Mouse (Mus musculus): ENCODE measurements around the gene Cyb5r3. TPM values are rescaled to one million over a fixed set of nuclear protein-coding genes. Genes with fewer than 3 reads are reported as not detected.

Cyb5r3 gene
- polyA plus RNA-seq, 1 experiment from 2014 or later = 152 TPM

- Histone ChIP-seq H3K36me3 (peaks cover 66% of the 10 kb centered on the region), H3K4me1 (0 out of 2 replicates have a peak, but pooled peaks cover 5% of the 10 kb centered on the region), H3K9ac (no peak overlapping the region), H3K4me2 (no peak overlapping the region), H3K4me3 (no peak overlapping the region), H3K9me3 (no peaks in the 10 kb centered on the region), H3K27ac (no peak overlapping the region; the same call in 1 of the 2 replicates), H3K27me3 (no peaks in the 10 kb centered on the region)
- 96% methylated on average over 6 of the region's 6 CpGs for WGBS
- ATAC-seq (ENCODE audit: insufficient number of reproducible peaks, low FRiP score, low TSS enrichment, low read depth) = no peak
Measured at GRCm38 (mm10) chr15:83157667-83158064, 14.7 kb downstream of the Cyb5r3 start.

- ATAC-seq (ENCODE audit: insufficient number of reproducible peaks, low FRiP score, low TSS enrichment, low read depth) = no peak
- H3K4me1 ChIP-seq = 0 out of 2 replicates have a peak, but pooled peaks cover 5% of the 10 kb centered on the region
- no peaks in the 10 kb centered on the region for H3K27me3 ChIP-seq
- no peak overlapping the region for H3K4me3 ChIP-seq
- no peaks in the 10 kb centered on the region for H3K9me3 ChIP-seq
- H3K36me3 ChIP-seq = peaks cover 60% of the 10 kb centered on the region
- no peak overlapping the region; the same call in 1 of the 2 replicates for H3K27ac ChIP-seq
- 74% methylated on average over 11 of the region's 11 CpGs for WGBS
- H3K4me2 ChIP-seq = no peak overlapping the region
- no peak overlapping the region for H3K9ac ChIP-seq
Measured at GRCm38 (mm10) chr15:83156929-83157666, 15.3 kb downstream of the Cyb5r3 start.

GRCm38 (mm10) chr15:83155672-83156419, 16.5 kb downstream of the Cyb5r3 start:
- Histone ChIP-seq H3K9me3 (no peaks in the 10 kb centered on the region), H3K4me3 (no peak overlapping the region), H3K27me3 (no peaks in the 10 kb centered on the region), H3K4me1 (no peaks in the 10 kb centered on the region), H3K4me2 (no peak overlapping the region), H3K36me3 (peaks cover 50% of the 10 kb centered on the region), H3K27ac (no peak overlapping the region), H3K9ac (no peak overlapping the region)
- 0 out of 2 replicates have a peak, but pooled peaks have one; percentile 35 for ATAC-seq (ENCODE audit: insufficient number of reproducible peaks, low FRiP score, low TSS enrichment, low read depth)
- WGBS = 59% methylated on average over 6 of the region's 6 CpGs

GRCm38 (mm10) chr15:83154309-83154708, 18.1 kb downstream of the Cyb5r3 start:
- Histone ChIP-seq H3K4me3 (no peak overlapping the region), H3K27ac (no peak overlapping the region), H3K4me2 (no peak overlapping the region), H3K4me1 (0 out of 2 replicates have a peak, but pooled peaks cover 5% of the 10 kb centered on the region), H3K27me3 (no peaks in the 10 kb centered on the region), H3K36me3 (peaks cover 35% of the 10 kb centered on the region), H3K9me3 (no peaks in the 10 kb centered on the region), H3K9ac (no peak overlapping the region)
- ATAC-seq (ENCODE audit: insufficient number of reproducible peaks, low FRiP score, low TSS enrichment, low read depth) = no peak
- WGBS = 92% methylated on average over 7 of the region's 7 CpGs

GRCm38 (mm10) chr15:83150694-83151093, 21.7 kb downstream of the Cyb5r3 start:
- ATAC-seq (ENCODE audit: insufficient number of reproducible peaks, low FRiP score, low TSS enrichment, low read depth) = no peak
- no peak overlapping the region for H3K4me2 ChIP-seq
- H3K27me3 ChIP-seq = no peaks in the 10 kb centered on the region
- no peaks in the 10 kb centered on the region for H3K9me3 ChIP-seq
- H3K4me3 ChIP-seq = no peak overlapping the region
- H3K9ac ChIP-seq = no peak overlapping the region
- peaks cover 13% of the 10 kb centered on the region for H3K4me1 ChIP-seq
- WGBS = 80% methylated on average over 4 of the region's 4 CpGs
- peaks cover 27% of the 10 kb centered on the region for H3K36me3 ChIP-seq
- peak overlapping the region; percentile 39; the same call in 1 of the 2 replicates for H3K27ac ChIP-seq

GRCm38 (mm10) chr15:83150073-83150442, 22.3 kb downstream of the Cyb5r3 start:
- Histone ChIP-seq H3K36me3 (peaks cover 31% of the 10 kb centered on the region), H3K9me3 (no peaks in the 10 kb centered on the region), H3K9ac (no peak overlapping the region), H3K27me3 (no peaks in the 10 kb centered on the region), H3K27ac (peak overlapping the region; percentile 98), H3K4me2 (peak overlapping the region; percentile 73), H3K4me3 (peak overlapping the region; percentile 88; the same call in 1 of the 2 replicates), H3K4me1 (peaks cover 13% of the 10 kb centered on the region)
- ATAC-seq (ENCODE audit: insufficient number of reproducible peaks, low FRiP score, low TSS enrichment, low read depth) = no peak
- 22% methylated on average over 3 of the region's 3 CpGs for WGBS

GRCm38 (mm10) chr15:83149196-83150072, 23.0 kb downstream of the Cyb5r3 start, which contains the start of gene Poldip3:
Gene Poldip3 (minus strand): TSS chr15:83149384.
- Histone ChIP-seq H3K36me3 (peaks cover 30% of the 10 kb centered on the region), H3K4me3 (peak within 1 kb of the TSS; percentile 88), H3K4me2 (peak within 1 kb of the TSS; percentile 73), H3K4me1 (peaks cover 13% of the 10 kb centered on the region), H3K9me3 (no peaks in the 10 kb centered on the region), H3K9ac (peak within 1 kb of the TSS; percentile 96), H3K27ac (peak within 1 kb of the TSS; percentile 98), H3K27me3 (no peaks in the 10 kb centered on the region)
- WGBS = under 1% methylated on average over 56 of the region's 56 CpGs
- peak; percentile 92 for ATAC-seq (ENCODE audit: insufficient number of reproducible peaks, low FRiP score, low TSS enrichment, low read depth)

GRCm38 (mm10) chr15:83148801-83149195, 23.6 kb downstream of the Cyb5r3 start:
- peaks cover 13% of the 10 kb centered on the region for H3K4me1 ChIP-seq

GRCm38 (mm10) chr15:83148395-83148794, 24.0 kb downstream of the Cyb5r3 start:
- peak overlapping the region; percentile 98 for H3K27ac ChIP-seq
- ATAC-seq (ENCODE audit: insufficient number of reproducible peaks, low FRiP score, low TSS enrichment, low read depth) = no peak
- H3K4me2 ChIP-seq = peak overlapping the region; percentile 73
- H3K9ac ChIP-seq = peak overlapping the region; percentile 96
- no peaks in the 10 kb centered on the region for H3K9me3 ChIP-seq
- peaks cover 16% of the 10 kb centered on the region for H3K4me1 ChIP-seq
- H3K27me3 ChIP-seq = no peaks in the 10 kb centered on the region
- peaks cover 22% of the 10 kb centered on the region for H3K36me3 ChIP-seq
- H3K4me3 ChIP-seq = peak overlapping the region; percentile 88
- WGBS = 2% methylated on average over 21 of the region's 21 CpGs

More at GRCm38 (mm10) chr15:83148801-83149195, 23.6 kb downstream of the Cyb5r3 start:
- Histone ChIP-seq H3K4me2 (peak overlapping the region; percentile 73), H3K36me3 (peaks cover 26% of the 10 kb centered on the region), H3K4me3 (peak overlapping the region; percentile 88), H3K9me3 (no peaks in the 10 kb centered on the region), H3K27me3 (no peaks in the 10 kb centered on the region), H3K9ac (peak overlapping the region; percentile 96), H3K27ac (peak overlapping the region; percentile 98)
- under 1% methylated on average over 40 of the region's 41 CpGs for WGBS
- peak; percentile 72 for ATAC-seq (ENCODE audit: insufficient number of reproducible peaks, low FRiP score, low TSS enrichment, low read depth)

- Histone ChIP-seq H3K36me3 (peaks cover 21% of the 10 kb centered on the region), H3K9me3 (no peaks in the 10 kb centered on the region), H3K9ac (no peak overlapping the region), H3K4me3 (no peak overlapping the region), H3K27ac (no peak overlapping the region), H3K4me1 (peaks cover 28% of the 10 kb centered on the region), H3K27me3 (no peaks in the 10 kb centered on the region), H3K4me2 (no peak overlapping the region)
- ATAC-seq (ENCODE audit: insufficient number of reproducible peaks, low FRiP score, low TSS enrichment, low read depth) = no peak
- 86% methylated on average over 6 of the region's 6 CpGs for WGBS
Measured at GRCm38 (mm10) chr15:83145541-83145940, 26.9 kb downstream of the Cyb5r3 start.

- Histone ChIP-seq H3K27me3 (no peaks in the 10 kb centered on the region), H3K4me2 (no peak overlapping the region), H3K27ac (peak overlapping the region; percentile 64), H3K36me3 (peaks cover 27% of the 10 kb centered on the region), H3K9ac (no peak overlapping the region), H3K4me3 (no peak overlapping the region), H3K9me3 (no peaks in the 10 kb centered on the region), H3K4me1 (peaks cover 21% of the 10 kb centered on the region)
- no peak for ATAC-seq (ENCODE audit: insufficient number of reproducible peaks, low FRiP score, low TSS enrichment, low read depth)
- 44% methylated on average over 5 of the region's 5 CpGs for WGBS
Measured at GRCm38 (mm10) chr15:83142861-83143260, 29.5 kb downstream of the Cyb5r3 start.

Data from limb, embryonic 15.5 days (tissue).